Mouse (Mus musculus): Measurements from ENCODE around the gene Tuba8. TPM values are rescaled to one million over a fixed set of nuclear protein-coding genes. Genes with fewer than 3 reads are reported as not detected.

The Tuba8 gene
- polyA plus RNA-seq, 1 experiment from 2014 or later, result 6.2 TPM

DNA sequence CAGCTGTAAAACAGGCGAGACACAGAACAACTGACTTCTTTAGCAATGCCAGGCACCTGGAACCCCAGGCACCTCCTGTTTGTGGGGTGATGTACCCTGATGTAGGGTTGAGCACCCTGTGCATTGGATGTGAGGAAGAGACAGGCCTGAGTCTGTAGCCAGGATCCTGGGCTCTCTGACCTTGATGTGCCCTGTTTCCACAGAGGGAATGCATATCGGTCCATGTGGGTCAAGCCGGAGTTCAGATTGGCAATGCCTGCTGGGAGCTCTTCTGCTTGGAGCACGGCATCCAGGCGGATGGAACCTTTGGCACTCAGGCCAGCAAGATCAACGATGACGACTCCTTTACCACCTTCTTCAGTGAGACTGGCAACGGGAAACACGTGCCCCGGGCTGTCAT lies 9.7 kb downstream of the Tuba8 start:
- no peaks in the 10 kb centered on the region for H3K9me3 ChIP-seq (replicated peaks; ENCODE audit: control insufficient read depth, low read length)
- no peak overlapping the region for H3K27ac ChIP-seq (ENCODE audit: low read length)
- no peaks in the 10 kb centered on the region for H3K36me3 ChIP-seq (ENCODE audit: control insufficient read depth, insufficient read depth)
- no peak overlapping the region for H3K4me2 ChIP-seq (ENCODE audit: low read depth, low read length)
- no peaks in the 10 kb centered on the region for H3K27me3 ChIP-seq (ENCODE audit: control insufficient read depth, insufficient read depth, low read depth, low read length)
- peaks cover 3% of the 10 kb centered on the region for H3K4me1 ChIP-seq (ENCODE audit: control insufficient read depth, low read depth, low read length)
- no peak for ATAC-seq (ENCODE audit: low read depth)
- no peak overlapping the region for H3K4me3 ChIP-seq (ENCODE audit: low read depth, low read length)
- no peak overlapping the region for H3K9ac ChIP-seq (ENCODE audit: low read depth, low read length)
- 78% methylated on average over 10 of the region's 10 CpGs for WGBS (ENCODE audit: insufficient replicate concordance)

DNA sequence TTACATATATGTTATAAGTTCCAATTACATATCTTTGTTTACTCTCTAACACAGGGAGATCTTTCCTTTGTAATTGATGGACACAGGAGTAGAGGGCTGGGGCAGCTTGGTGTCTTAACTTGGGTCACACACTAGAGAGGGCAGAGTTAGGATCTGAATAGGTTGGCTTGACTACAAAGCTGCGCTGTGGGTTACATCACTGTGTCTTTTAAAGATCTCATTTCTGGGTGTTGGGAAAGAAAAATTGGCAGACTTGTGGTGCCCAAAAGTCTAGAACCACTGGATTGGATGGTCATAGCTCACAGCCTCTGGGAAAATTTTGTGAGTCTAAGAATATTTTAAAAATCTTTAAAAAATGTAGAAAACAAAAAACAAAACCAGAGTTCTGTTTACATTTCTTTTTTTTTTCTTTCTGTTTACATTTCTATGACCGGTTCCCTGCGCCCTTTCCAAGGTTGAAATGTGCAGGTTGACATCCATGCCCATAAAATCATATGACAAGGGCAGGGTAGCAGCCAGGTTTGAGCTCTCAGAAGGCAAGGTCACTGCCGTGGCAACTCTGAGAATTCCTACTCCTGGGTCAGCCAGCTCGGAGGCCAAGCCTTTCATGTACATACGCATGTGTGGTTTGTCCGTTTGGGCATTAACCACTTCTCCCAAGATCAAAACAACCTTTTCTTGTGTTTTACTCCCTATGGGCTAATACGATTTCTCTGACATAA lies 11.5 kb downstream of the Tuba8 start:
- H3K4me2 ChIP-seq (ENCODE audit: low read depth, low read length), result no peak overlapping the region
- WGBS (ENCODE audit: insufficient replicate concordance), result 60% methylated on average over 8 of the region's 8 CpGs
- H3K9me3 ChIP-seq (replicated peaks; ENCODE audit: control insufficient read depth, low read length), result no peaks in the 10 kb centered on the region
- H3K27me3 ChIP-seq (ENCODE audit: control insufficient read depth, insufficient read depth, low read depth, low read length), result no peaks in the 10 kb centered on the region
- H3K36me3 ChIP-seq (ENCODE audit: control insufficient read depth, insufficient read depth), result no peaks in the 10 kb centered on the region
- no peak overlapping the region for H3K4me3 ChIP-seq (ENCODE audit: low read depth, low read length)
- no peak overlapping the region for H3K27ac ChIP-seq (ENCODE audit: low read length)
- H3K4me1 ChIP-seq (ENCODE audit: control insufficient read depth, low read depth, low read length), result peaks cover 15% of the 10 kb centered on the region
- no peak for ATAC-seq (ENCODE audit: low read depth)
- no peak overlapping the region for H3K9ac ChIP-seq (ENCODE audit: low read depth, low read length)

DNA sequence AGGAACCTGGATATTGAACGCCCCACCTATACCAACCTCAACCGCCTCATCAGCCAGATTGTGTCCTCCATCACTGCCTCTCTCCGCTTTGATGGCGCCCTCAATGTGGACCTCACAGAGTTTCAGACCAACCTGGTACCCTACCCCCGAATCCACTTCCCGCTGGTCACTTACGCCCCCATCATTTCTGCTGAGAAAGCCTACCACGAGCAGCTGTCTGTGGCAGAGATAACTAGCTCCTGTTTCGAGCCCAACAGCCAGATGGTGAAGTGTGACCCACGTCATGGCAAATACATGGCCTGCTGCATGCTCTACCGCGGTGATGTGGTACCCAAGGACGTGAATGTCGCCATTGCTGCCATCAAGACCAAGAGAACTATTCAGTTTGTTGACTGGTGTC lies 12.5 kb downstream of the Tuba8 start:
- Histone ChIP-seq H3K27me3 (ENCODE audit: control insufficient read depth, insufficient read depth, low read depth, low read length) (no peaks in the 10 kb centered on the region), H3K36me3 (ENCODE audit: control insufficient read depth, insufficient read depth) (no peaks in the 10 kb centered on the region), H3K4me3 (ENCODE audit: low read depth, low read length) (no peak overlapping the region), H3K4me2 (ENCODE audit: low read depth, low read length) (no peak overlapping the region), H3K9ac (ENCODE audit: low read depth, low read length) (no peak overlapping the region), H3K4me1 (ENCODE audit: control insufficient read depth, low read depth, low read length) (peaks cover 15% of the 10 kb centered on the region), H3K27ac (ENCODE audit: low read length) (no peak overlapping the region), H3K9me3 (replicated peaks; ENCODE audit: control insufficient read depth, low read length) (no peaks in the 10 kb centered on the region)
- WGBS (ENCODE audit: insufficient replicate concordance), result 77% methylated on average over 14 of the region's 14 CpGs
- ATAC-seq (ENCODE audit: low read depth), result no peak

DNA sequence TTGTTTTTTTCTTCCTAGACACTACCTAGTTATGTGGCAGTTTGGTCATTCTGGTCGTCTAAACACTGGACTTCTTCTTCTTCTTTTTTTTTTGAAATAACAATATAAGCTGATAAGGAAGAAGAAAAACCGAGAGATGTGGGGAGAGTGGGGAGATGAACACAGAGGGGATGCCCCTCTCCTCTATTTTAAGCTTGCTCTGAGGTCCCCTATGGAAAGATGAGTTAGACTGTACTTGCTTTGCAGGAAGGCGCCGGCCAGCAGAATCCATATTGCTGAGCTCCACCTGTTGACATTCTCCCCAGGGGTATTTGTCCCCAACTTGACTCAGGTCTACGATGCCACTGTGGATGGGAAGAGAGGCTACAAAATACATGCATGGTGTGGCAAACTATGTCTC lies 13.6 kb downstream of the Tuba8 start:
- 38% methylated on average over 5 of the region's 5 CpGs for WGBS (ENCODE audit: insufficient replicate concordance)
- Histone ChIP-seq H3K9ac (ENCODE audit: low read depth, low read length) (no peak overlapping the region), H3K36me3 (ENCODE audit: control insufficient read depth, insufficient read depth) (no peaks in the 10 kb centered on the region), H3K27ac (ENCODE audit: low read length) (no peak overlapping the region), H3K4me3 (ENCODE audit: low read depth, low read length) (no peak overlapping the region), H3K27me3 (ENCODE audit: control insufficient read depth, insufficient read depth, low read depth, low read length) (no peaks in the 10 kb centered on the region), H3K4me2 (ENCODE audit: low read depth, low read length) (no peak overlapping the region), H3K9me3 (replicated peaks; ENCODE audit: control insufficient read depth, low read length) (no peaks in the 10 kb centered on the region), H3K4me1 (ENCODE audit: control insufficient read depth, low read depth, low read length) (peaks cover 15% of the 10 kb centered on the region)
- no peak for ATAC-seq (ENCODE audit: low read depth)

DNA sequence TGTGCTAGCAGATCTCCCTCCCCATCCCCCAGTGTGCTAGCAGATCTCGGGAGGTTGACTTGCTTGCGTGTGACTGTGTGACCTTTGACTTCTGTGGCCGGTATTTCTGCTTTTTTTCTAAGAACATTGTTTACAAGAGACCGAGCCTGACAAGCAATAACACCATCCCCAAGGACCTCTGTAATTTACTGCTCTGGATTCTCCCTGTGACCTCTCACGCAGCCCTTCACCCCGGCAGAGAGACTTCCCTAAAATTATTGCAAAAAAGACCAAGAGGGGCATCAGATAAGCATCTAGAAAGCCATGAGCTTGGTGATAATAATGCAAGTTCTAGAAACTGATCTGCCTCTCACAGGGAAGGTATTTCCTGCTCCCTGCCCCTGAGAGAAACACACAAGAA lies 14.5 kb downstream of the Tuba8 start:
- Histone ChIP-seq H3K9me3 (replicated peaks; ENCODE audit: control insufficient read depth, low read length) (no peaks in the 10 kb centered on the region), H3K27ac (ENCODE audit: low read length) (no peak overlapping the region), H3K4me3 (ENCODE audit: low read depth, low read length) (no peak overlapping the region), H3K4me1 (ENCODE audit: control insufficient read depth, low read depth, low read length) (peaks cover 15% of the 10 kb centered on the region), H3K36me3 (ENCODE audit: control insufficient read depth, insufficient read depth) (no peaks in the 10 kb centered on the region), H3K27me3 (ENCODE audit: control insufficient read depth, insufficient read depth, low read depth, low read length) (no peaks in the 10 kb centered on the region), H3K4me2 (ENCODE audit: low read depth, low read length) (no peak overlapping the region), H3K9ac (ENCODE audit: low read depth, low read length) (no peak overlapping the region)
- ATAC-seq (ENCODE audit: low read depth), result 0 out of 2 replicates have a peak, but pooled peaks have one; percentile 26
- WGBS (ENCODE audit: insufficient replicate concordance), result 7% methylated on average over 6 of the region's 6 CpGs

DNA sequence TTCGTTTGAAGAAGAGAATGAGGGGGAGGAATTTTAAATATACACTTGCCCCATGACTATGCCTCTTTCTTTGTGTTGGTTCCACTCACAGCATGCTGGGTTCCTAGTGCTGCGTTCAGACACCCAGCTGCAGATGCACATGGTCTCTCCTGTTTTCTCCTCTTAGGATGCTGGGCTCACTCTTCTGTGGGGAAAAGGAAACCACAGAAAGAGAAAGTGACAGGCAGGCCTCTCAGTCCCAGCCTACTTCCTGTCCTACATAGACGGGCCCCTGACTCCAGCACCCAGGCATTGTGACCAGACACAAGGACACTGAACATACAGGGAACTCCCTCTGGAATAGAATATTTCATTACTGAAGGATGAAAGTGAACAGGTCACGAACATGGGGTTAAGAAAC lies 15.5 kb downstream of the Tuba8 start:
- 20% methylated on average over 4 of the region's 4 CpGs for WGBS (ENCODE audit: insufficient replicate concordance)
- Histone ChIP-seq H3K36me3 (ENCODE audit: control insufficient read depth, insufficient read depth) (no peaks in the 10 kb centered on the region), H3K27me3 (ENCODE audit: control insufficient read depth, insufficient read depth, low read depth, low read length) (no peaks in the 10 kb centered on the region), H3K4me1 (ENCODE audit: control insufficient read depth, low read depth, low read length) (peaks cover 15% of the 10 kb centered on the region), H3K4me2 (ENCODE audit: low read depth, low read length) (no peak overlapping the region), H3K9me3 (replicated peaks; ENCODE audit: control insufficient read depth, low read length) (no peaks in the 10 kb centered on the region), H3K9ac (ENCODE audit: low read depth, low read length) (no peak overlapping the region), H3K27ac (ENCODE audit: low read length) (no peak overlapping the region), H3K4me3 (ENCODE audit: low read depth, low read length) (no peak overlapping the region)
- ATAC-seq (ENCODE audit: low read depth), result no peak

DNA sequence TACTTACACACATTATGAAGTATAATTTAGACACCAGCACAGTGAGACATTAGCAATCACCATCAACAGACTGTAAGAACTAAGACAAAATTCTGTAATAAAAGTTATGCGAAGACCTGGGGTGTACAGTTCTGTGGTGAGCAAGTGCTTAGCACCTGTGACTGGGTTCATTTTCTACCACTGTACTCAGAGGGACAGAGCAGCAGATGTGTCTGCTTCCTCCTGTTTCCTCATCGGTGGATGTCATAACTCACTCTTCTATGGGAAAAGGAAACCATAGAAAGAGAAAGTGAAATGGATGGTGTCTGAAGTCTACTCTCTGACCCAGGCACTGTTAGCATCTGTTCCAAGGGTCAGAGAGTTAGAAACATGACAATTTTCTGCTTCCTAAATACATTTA lies 16.2 kb downstream of the Tuba8 start:
- no peak overlapping the region for H3K27ac ChIP-seq (ENCODE audit: low read length)
- 40% methylated on average over 2 of the region's 2 CpGs for WGBS (ENCODE audit: insufficient replicate concordance)

DNA sequence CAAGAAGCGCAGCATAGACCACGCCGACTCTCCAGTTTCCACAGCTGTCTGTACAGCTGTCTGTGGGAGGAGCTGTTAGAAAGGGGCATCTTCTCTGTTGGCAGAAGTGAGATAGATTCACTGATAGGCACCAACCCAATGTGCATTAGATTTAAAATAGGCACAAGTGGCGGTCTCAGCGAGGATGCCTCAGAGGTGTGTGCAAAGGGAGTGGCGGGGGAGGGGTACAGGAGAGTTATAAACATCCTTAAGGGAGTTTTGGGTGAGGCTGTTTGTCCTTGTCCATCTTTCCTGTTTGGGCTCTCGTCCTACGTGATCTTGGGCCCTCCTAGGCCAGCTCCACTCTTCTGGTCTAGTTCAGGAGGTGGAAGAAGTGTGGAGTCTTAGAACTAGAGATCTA lies 17.9 kb downstream of the Tuba8 start:
- H3K4me1 ChIP-seq (ENCODE audit: control insufficient read depth, low read depth, low read length), result peaks cover 15% of the 10 kb centered on the region
- no peak for ATAC-seq (ENCODE audit: low read depth)
- H3K27me3 ChIP-seq (ENCODE audit: control insufficient read depth, insufficient read depth, low read depth, low read length), result no peaks in the 10 kb centered on the region
- H3K9ac ChIP-seq (ENCODE audit: low read depth, low read length), result no peak overlapping the region
- H3K9me3 ChIP-seq (replicated peaks; ENCODE audit: control insufficient read depth, low read length), result no peaks in the 10 kb centered on the region
- H3K36me3 ChIP-seq (ENCODE audit: control insufficient read depth, insufficient read depth), result no peaks in the 10 kb centered on the region
- no peak overlapping the region for H3K4me3 ChIP-seq (ENCODE audit: low read depth, low read length)
- 45% methylated on average over 8 of the region's 8 CpGs for WGBS (ENCODE audit: insufficient replicate concordance)
- H3K27ac ChIP-seq (ENCODE audit: low read length), result no peak overlapping the region
- H3K4me2 ChIP-seq (ENCODE audit: low read depth, low read length), result no peak overlapping the region

More for the DNA sequence above, 16.2 kb downstream of the Tuba8 start:
- Histone ChIP-seq H3K4me3 (ENCODE audit: low read depth, low read length) (no peak overlapping the region), H3K4me1 (ENCODE audit: control insufficient read depth, low read depth, low read length) (peaks cover 15% of the 10 kb centered on the region), H3K9me3 (replicated peaks; ENCODE audit: control insufficient read depth, low read length) (no peaks in the 10 kb centered on the region), H3K9ac (ENCODE audit: low read depth, low read length) (no peak overlapping the region), H3K36me3 (ENCODE audit: control insufficient read depth, insufficient read depth) (no peaks in the 10 kb centered on the region), H3K27me3 (ENCODE audit: control insufficient read depth, insufficient read depth, low read depth, low read length) (no peaks in the 10 kb centered on the region), H3K4me2 (ENCODE audit: low read depth, low read length) (no peak overlapping the region)
- peak; percentile 59 for ATAC-seq (ENCODE audit: low read depth)

DNA sequence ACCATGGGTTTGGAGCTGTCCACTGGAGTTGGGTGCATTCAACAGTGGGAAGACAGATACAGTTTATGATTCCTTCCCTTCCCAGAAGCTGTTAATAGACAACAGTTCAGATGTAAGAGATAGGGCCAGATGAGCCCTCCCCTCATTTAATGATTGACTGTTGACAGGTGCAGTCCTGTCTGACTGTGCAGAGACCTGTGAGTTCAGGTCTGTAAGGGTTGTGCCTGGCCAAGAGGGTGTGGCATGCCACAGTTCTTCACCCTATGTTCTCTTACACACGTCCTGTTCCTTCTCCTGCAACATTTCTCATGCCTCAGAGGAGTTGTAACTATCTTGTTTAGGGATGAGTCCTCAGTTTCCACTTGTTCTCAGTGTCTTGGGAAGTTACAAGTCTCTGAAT lies 22.2 kb downstream of the Tuba8 start:
- Histone ChIP-seq H3K27ac (ENCODE audit: low read length) (no peak overlapping the region), H3K9ac (ENCODE audit: low read depth, low read length) (no peak overlapping the region), H3K4me2 (ENCODE audit: low read depth, low read length) (no peak overlapping the region), H3K36me3 (ENCODE audit: control insufficient read depth, insufficient read depth) (no peaks in the 10 kb centered on the region), H3K4me3 (ENCODE audit: low read depth, low read length) (no peak overlapping the region), H3K27me3 (ENCODE audit: control insufficient read depth, insufficient read depth, low read depth, low read length) (no peaks in the 10 kb centered on the region), H3K9me3 (replicated peaks; ENCODE audit: control insufficient read depth, low read length) (no peaks in the 10 kb centered on the region), H3K4me1 (ENCODE audit: control insufficient read depth, low read depth, low read length) (no peaks in the 10 kb centered on the region; the same call in 1 of the 2 replicates)
- 42% methylated on average over 1 of the region's 1 CpGs for WGBS (ENCODE audit: insufficient replicate concordance)
- ATAC-seq (ENCODE audit: low read depth), result no peak

All from liver, embryonic 16.5 days (tissue).